Mouse (Mus musculus): ENCODE measurements around the gene Gapvd1. TPM values are rescaled to one million over a fixed set of nuclear protein-coding genes. Genes with fewer than 3 reads are reported as not detected.
A peak's percentile ranks its signal among the peaks of the same experiment; 100 is the strongest.
"Not testable (repeated sequence)": the region's sequence is repeated elsewhere in the genome, so short reads cannot be mapped to it uniquely, and the experiment has no call there.

The Gapvd1 gene
- polyA plus RNA-seq, 1 experiment from 2014 or later: 104 TPM

DNA sequence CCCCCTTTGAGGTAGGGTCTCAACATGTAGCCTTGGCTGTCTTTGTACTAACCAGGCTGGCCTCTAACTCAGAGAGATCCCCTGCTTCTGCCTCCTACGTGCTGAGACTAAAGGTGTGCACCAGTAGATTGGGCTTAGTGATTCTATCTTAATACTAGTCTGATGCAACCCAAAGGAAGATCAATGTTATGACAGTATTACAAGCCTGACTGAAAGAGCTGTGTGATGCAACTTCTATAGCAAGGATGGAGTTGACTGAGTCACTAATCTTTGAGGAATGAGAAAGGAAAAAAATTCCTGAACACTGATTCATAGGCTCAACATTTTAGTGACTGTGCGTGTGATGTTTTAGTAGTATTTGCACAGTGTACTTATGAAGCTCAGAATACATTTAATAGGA lies 15.0 kb upstream of the Gapvd1 start:
- WGBS: 90% methylated on average over 2 of the region's 2 CpGs
- H3K4me2 ChIP-seq: peak overlapping the region; percentile 72
- peaks cover 5% of the 10 kb centered on the region; the same call in 1 of the 2 replicates for H3K9me3 ChIP-seq
- H3K27ac ChIP-seq: no peak overlapping the region
- H3K4me3 ChIP-seq (replicated peaks): peak overlapping the region; percentile 99; the same call in 1 of the 2 replicates
- ATAC-seq (ENCODE audit: insufficient number of reproducible peaks, insufficient read depth, low FRiP score, low TSS enrichment, low read depth): no peak
- H3K36me3 ChIP-seq: peaks cover 26% of the 10 kb centered on the region
- H3K9ac ChIP-seq (replicated peaks): no peak overlapping the region
- H3K4me1 ChIP-seq (replicated peaks): peaks cover 28% of the 10 kb centered on the region
- H3K27me3 ChIP-seq: no peaks in the 10 kb centered on the region

DNA sequence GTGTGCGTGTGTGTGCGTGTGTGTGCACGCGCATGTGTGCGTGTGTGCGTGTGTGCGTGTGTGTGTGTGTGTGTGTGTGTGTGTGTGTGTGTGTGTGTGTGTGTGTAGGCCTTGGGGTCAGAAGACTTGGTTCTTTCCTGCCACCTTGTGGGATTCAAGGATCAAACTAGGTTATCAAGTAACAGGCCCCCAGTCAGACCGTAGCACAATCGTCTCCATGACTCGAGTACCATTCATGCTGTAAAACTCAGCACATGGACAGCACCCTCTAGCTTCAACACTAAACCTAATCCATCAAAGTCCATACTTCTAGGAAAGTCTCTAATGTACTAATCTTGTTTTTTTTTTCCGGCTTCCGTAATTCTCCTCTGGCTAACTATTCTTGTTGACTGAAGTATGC lies 9.8 kb upstream of the Gapvd1 start:
- H3K27me3 ChIP-seq: no peaks in the 10 kb centered on the region
- no peak overlapping the region for H3K4me2 ChIP-seq
- WGBS: 81% methylated on average over 12 of the region's 12 CpGs
- no peaks in the 10 kb centered on the region for H3K4me1 ChIP-seq (replicated peaks)
- H3K27ac ChIP-seq: no peak overlapping the region
- H3K9ac ChIP-seq (replicated peaks): no peak overlapping the region
- no peak overlapping the region for H3K4me3 ChIP-seq (replicated peaks)
- ATAC-seq (ENCODE audit: insufficient number of reproducible peaks, insufficient read depth, low FRiP score, low TSS enrichment, low read depth): no peak
- H3K36me3 ChIP-seq: no peaks in the 10 kb centered on the region
- peaks cover 5% of the 10 kb centered on the region; the same call in 1 of the 2 replicates for H3K9me3 ChIP-seq

DNA sequence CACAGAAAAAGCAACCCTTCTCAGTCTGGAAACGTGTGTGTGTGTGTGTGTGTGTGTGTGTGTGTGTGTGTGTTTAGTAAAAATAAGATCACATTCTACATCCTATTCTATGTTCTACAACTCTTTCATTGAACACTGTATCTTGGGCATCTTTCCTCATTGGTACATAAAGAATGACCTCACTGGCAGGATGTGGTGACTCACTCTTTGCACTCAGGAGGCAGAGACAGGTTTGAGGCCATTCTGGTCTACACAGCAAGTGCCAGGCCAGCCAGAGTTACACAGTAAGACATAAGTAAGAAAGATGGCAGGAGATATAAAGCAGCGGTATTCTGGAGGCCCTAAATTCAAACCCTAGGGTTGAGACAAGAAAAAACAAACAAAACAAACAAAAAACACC lies 7.8 kb upstream of the Gapvd1 start:
- Histone ChIP-seq H3K27me3 (no peaks in the 10 kb centered on the region), H3K36me3 (no peaks in the 10 kb centered on the region), H3K4me2 (no peak overlapping the region), H3K9me3 (peaks cover 5% of the 10 kb centered on the region; the same call in 1 of the 2 replicates), H3K4me3 (replicated peaks) (no peak overlapping the region), H3K27ac (no peak overlapping the region), H3K9ac (replicated peaks) (no peak overlapping the region), H3K4me1 (replicated peaks) (no peaks in the 10 kb centered on the region)
- ATAC-seq (ENCODE audit: insufficient number of reproducible peaks, insufficient read depth, low FRiP score, low TSS enrichment, low read depth): no peak
- 56% methylated on average over 2 of the region's 2 CpGs for WGBS

DNA sequence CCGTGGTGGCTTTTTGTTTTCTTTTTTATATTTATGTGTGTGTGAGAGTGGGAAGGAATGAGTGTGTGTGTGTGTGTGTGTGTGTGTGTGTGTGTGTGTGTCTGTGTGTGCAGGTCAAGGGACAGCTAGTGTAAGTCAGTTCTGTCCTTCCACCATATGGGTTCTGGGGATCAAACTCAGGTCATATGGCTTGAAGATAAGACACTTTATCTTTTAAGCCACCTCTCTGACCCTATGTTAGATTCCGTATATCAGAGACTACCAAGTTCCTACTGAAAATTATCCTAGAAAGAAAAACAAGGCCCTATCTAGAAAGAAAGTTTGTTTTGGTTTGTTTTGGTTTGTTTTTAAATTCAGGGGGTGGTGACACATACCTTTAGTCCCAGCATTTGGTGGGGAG lies 7.1 kb upstream of the Gapvd1 start:
- Histone ChIP-seq H3K36me3 (no peaks in the 10 kb centered on the region), H3K9me3 (peaks cover 2% of the 10 kb centered on the region; the same call in 1 of the 2 replicates), H3K4me3 (replicated peaks) (no peak overlapping the region), H3K4me1 (replicated peaks) (no peaks in the 10 kb centered on the region), H3K27ac (no peak overlapping the region), H3K9ac (replicated peaks) (no peak overlapping the region), H3K4me2 (no peak overlapping the region), H3K27me3 (no peaks in the 10 kb centered on the region)
- 91% methylated on average over 2 of the region's 2 CpGs for WGBS
- ATAC-seq (ENCODE audit: insufficient number of reproducible peaks, insufficient read depth, low FRiP score, low TSS enrichment, low read depth): no peak

DNA sequence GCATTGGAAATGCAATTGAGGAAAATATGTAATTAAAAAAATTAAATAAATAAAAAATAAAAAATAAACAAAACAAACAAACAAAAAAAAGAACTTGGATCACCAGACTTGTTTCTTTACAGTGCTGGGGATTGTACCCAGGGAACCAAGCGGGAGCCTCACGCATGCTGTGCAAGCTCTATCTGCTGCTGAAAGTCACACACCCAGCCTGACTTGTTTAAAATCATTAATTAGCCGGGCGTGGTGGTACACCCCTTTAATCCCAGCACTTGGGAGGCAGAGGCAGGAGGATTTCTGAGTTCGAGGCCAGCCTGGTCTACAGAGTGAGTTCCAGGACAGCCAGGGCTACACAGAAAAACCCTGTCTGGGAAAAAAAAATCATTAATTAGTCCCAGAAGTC lies 6.2 kb upstream of the Gapvd1 start:
- WGBS: 90% methylated on average over 5 of the region's 5 CpGs
- not testable (repeated sequence) for H3K36me3 ChIP-seq; ATAC-seq (ENCODE audit: insufficient number of reproducible peaks, insufficient read depth, low FRiP score, low TSS enrichment, low read depth); H3K27ac ChIP-seq; H3K4me2 ChIP-seq; H3K9me3 ChIP-seq; H3K4me3 ChIP-seq (replicated peaks); H3K4me1 ChIP-seq (replicated peaks); H3K27me3 ChIP-seq; H3K9ac ChIP-seq (replicated peaks)

DNA sequence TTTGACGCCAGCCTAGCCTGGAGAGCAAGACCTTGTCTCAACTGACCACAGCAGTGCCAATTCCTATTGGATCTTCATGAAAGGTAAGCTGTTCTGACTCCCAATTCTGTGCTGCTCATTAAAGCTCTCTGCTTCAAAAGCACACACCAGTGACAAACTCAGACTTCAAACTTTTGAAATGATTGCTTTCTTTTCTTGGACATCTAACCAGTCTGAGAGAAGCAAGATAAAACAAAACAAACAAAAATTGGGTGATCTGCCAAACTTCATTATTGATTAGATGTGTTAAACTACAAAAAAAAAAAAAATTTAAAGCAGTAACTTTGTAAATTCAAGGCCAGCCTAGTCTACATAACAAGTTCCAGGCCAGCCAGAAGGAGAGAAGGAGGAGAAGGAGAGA lies 2.3 kb upstream of the Gapvd1 start:
- ATAC-seq (ENCODE audit: insufficient number of reproducible peaks, insufficient read depth, low FRiP score, low TSS enrichment, low read depth): no peak
- no peaks in the 10 kb centered on the region for H3K27me3 ChIP-seq
- H3K4me2 ChIP-seq: no peak overlapping the region
- H3K9ac ChIP-seq (replicated peaks): no peak overlapping the region
- H3K27ac ChIP-seq: no peak overlapping the region
- no peaks in the 10 kb centered on the region for H3K36me3 ChIP-seq
- WGBS: 76% methylated on average over 1 of the region's 1 CpGs
- H3K4me3 ChIP-seq (replicated peaks): no peak overlapping the region
- H3K4me1 ChIP-seq (replicated peaks): peaks cover 5% of the 10 kb centered on the region; the same call in 1 of the 2 replicates
- H3K9me3 ChIP-seq: no peaks in the 10 kb centered on the region

DNA sequence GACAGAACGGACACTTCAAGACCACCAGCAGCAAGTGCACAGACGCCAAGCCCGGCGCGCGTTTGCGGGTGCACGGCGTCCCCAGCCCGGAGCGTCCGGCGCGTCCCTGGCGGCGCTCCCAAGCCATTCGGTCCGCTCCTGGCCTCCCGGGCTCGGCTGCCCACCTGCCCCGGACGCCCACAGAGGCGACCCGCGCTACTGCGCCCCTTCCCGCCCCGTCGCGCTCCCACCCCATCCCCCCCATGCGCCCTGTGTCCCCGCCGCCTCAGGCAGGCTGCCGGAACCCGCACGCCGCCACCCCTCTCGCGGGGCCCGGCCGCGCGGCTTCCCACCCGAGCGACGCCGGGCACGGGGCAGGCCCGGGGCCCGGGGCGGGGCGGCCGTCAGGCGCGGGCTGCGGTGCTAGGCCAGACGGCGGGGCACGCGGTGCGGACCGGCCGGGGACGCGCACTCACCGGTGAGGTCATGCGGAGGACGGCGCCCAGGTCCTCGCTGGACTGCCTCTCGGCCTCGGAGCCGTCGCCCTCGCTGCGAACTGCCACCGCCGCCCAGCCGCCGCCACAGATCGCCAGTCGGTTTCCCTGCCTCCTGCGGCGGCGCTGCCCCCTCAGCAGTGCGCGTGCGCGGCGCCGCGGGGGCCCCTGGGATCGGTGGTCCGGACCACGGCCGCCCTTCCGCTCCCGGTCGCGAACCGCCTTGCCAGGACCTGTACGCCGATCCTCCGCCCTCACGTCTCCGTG lies 1.1 kb downstream of the Gapvd1 start:
- no peaks in the 10 kb centered on the region for H3K27me3 ChIP-seq

DNA sequence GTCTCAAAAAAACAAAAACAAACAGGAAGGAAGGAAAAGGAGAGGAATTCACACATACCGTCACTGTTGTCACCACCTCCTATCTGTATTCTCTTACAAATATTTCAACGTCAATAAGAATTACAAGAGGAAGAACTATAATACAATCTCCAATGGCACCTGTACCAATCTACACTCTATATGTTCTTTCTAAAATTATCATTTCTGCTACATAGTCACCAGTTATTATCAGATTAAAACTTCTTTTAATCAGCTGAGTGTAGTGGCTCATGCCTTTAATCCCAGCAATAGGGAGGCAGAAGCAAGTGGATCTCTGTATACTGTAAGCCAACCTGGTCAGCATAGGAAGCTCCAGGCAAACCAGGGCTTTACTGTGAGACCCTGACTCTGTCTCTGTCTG lies 4.8 kb downstream of the Gapvd1 start:
- WGBS: 79% methylated on average over 2 of the region's 2 CpGs
- ATAC-seq (ENCODE audit: insufficient number of reproducible peaks, insufficient read depth, low FRiP score, low TSS enrichment, low read depth): no peak
- H3K9me3 ChIP-seq: no peaks in the 10 kb centered on the region
- H3K9ac ChIP-seq (replicated peaks): no peak overlapping the region
- H3K36me3 ChIP-seq: no peaks in the 10 kb centered on the region
- H3K4me2 ChIP-seq: no peak overlapping the region
- H3K4me1 ChIP-seq (replicated peaks): peaks cover 5% of the 10 kb centered on the region
- no peak overlapping the region for H3K4me3 ChIP-seq (replicated peaks)
- no peaks in the 10 kb centered on the region for H3K27me3 ChIP-seq
- no peak overlapping the region for H3K27ac ChIP-seq

More for the DNA sequence above, 1.1 kb downstream of the Gapvd1 start:
- Histone ChIP-seq H3K4me3 (replicated peaks) (peak overlapping the region; percentile 98), H3K4me2 (peak overlapping the region; percentile 68), H3K9me3 (no peaks in the 10 kb centered on the region), H3K9ac (replicated peaks) (peak overlapping the region; percentile 96), H3K36me3 (no peaks in the 10 kb centered on the region), H3K27ac (peak overlapping the region; percentile 93), H3K4me1 (replicated peaks) (peaks cover 5% of the 10 kb centered on the region)
- under 1% methylated on average over 102 of the region's 106 CpGs for WGBS
- ATAC-seq (ENCODE audit: insufficient number of reproducible peaks, insufficient read depth, low FRiP score, low TSS enrichment, low read depth): peak; percentile 93

DNA sequence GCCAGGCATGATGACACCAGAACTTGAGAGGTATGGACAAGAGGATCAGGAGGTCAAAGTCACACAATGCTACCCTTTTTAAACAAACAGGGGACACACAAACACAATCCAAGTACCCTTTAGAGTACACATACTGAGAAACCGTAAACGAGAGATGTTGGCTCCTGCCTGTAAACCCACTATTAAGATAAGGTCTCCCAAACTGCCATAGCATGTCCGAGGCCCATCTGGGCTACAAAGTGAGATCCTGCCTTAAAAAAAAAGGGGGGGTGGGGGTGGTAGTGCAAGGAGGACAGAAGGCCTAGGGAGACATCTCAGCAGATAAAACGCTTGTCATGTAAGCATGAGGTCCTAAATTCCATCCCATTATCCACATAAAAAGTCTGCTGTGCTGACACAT lies 6.6 kb downstream of the Gapvd1 start:
- H3K4me3 ChIP-seq (replicated peaks): no peak overlapping the region
- H3K27ac ChIP-seq: no peak overlapping the region
- 87% methylated on average over 4 of the region's 4 CpGs for WGBS
- H3K4me1 ChIP-seq (replicated peaks): peaks cover 5% of the 10 kb centered on the region
- no peak overlapping the region for H3K9ac ChIP-seq (replicated peaks)
- no peak for ATAC-seq (ENCODE audit: insufficient number of reproducible peaks, insufficient read depth, low FRiP score, low TSS enrichment, low read depth)
- no peaks in the 10 kb centered on the region for H3K9me3 ChIP-seq
- H3K36me3 ChIP-seq: no peaks in the 10 kb centered on the region
- H3K27me3 ChIP-seq: no peaks in the 10 kb centered on the region
- no peak overlapping the region for H3K4me2 ChIP-seq

DNA sequence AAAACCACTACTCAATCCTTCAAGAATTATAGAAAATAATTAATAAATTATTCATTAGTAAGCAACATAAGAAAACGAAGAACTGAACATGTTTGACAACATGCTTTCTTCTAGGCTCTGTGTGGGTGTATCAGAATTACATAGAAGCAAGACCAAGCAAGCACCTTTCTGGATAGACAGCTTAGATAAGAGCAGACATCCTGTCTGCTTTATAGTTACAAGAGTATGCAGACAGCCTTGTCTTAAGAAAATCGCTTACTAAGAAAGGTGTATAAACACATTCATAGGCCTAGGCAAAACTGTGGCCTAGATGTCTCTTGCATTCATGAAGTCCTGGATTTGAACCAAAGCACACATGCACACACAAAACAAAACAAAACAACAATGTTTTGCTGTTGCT lies 9.4 kb downstream of the Gapvd1 start:
- Histone ChIP-seq H3K4me3 (replicated peaks) (no peak overlapping the region), H3K9me3 (no peaks in the 10 kb centered on the region), H3K36me3 (peaks cover 9% of the 10 kb centered on the region; the same call in 1 of the 2 replicates), H3K9ac (replicated peaks) (no peak overlapping the region), H3K4me2 (no peak overlapping the region), H3K27ac (no peak overlapping the region), H3K27me3 (no peaks in the 10 kb centered on the region), H3K4me1 (replicated peaks) (no peaks in the 10 kb centered on the region)
- WGBS: 97% methylated on average over 2 of the region's 2 CpGs
- no peak for ATAC-seq (ENCODE audit: insufficient number of reproducible peaks, insufficient read depth, low FRiP score, low TSS enrichment, low read depth)

DNA sequence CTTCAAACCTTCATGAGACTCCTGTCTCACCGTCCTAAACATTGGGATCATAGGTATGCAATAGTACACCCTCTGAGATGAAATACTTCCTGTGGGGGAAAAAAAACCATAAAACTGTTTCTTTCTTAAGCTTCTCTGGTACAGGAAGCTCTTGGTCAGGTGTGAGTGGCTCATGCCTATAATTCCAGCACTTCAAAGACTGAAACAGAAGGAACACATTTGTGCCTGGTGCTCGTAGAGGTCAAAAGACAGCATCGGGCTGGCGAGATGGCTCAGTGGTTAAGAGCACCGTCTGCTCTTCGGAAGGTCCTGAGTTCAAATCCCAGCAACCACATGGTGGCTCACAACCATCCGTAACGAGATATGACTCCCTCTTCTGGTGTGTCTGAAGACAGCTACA lies 10.6 kb downstream of the Gapvd1 start:
- Histone ChIP-seq H3K9me3 (no peaks in the 10 kb centered on the region), H3K4me3 (replicated peaks) (no peak overlapping the region), H3K4me1 (replicated peaks) (no peaks in the 10 kb centered on the region), H3K27ac (no peak overlapping the region), H3K36me3 (peaks cover 9% of the 10 kb centered on the region; the same call in 1 of the 2 replicates), H3K9ac (replicated peaks) (no peak overlapping the region), H3K27me3 (no peaks in the 10 kb centered on the region), H3K4me2 (no peak overlapping the region)
- 72% methylated on average over 8 of the region's 8 CpGs for WGBS
- no peak for ATAC-seq (ENCODE audit: insufficient number of reproducible peaks, insufficient read depth, low FRiP score, low TSS enrichment, low read depth)

DNA sequence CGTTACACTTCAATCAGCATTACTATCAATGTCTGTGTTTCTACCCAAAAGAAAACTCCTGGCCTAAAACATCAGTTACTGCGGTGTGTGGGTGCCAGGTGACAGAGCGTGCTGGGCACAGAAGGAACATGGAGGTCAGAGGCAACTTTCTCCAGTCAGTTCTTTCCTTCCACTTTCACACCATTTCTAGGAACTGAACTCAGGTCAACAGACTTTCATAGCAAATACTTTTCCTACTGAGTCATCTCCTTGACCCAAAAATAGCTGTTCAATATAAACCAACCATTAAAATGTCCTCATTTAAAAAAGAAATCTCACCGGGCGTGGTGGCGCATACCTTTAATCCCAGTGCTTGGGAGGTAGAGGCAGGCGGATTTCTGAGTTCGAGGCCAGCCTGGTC lies 12.4 kb downstream of the Gapvd1 start:
- ATAC-seq (ENCODE audit: insufficient number of reproducible peaks, insufficient read depth, low FRiP score, low TSS enrichment, low read depth): no peak
- Histone ChIP-seq H3K27ac (no peak overlapping the region), H3K36me3 (peaks cover 9% of the 10 kb centered on the region; the same call in 1 of the 2 replicates), H3K4me3 (replicated peaks) (no peak overlapping the region), H3K4me1 (replicated peaks) (no peaks in the 10 kb centered on the region), H3K9me3 (no peaks in the 10 kb centered on the region), H3K9ac (replicated peaks) (no peak overlapping the region), H3K4me2 (no peak overlapping the region), H3K27me3 (no peaks in the 10 kb centered on the region)
- 93% methylated on average over 8 of the region's 8 CpGs for WGBS

Measured in limb, embryonic 12.5 days (tissue).